Comparison of ENCODE assay signal across 14 mouse cellular contexts in the genomic region with DNA sequence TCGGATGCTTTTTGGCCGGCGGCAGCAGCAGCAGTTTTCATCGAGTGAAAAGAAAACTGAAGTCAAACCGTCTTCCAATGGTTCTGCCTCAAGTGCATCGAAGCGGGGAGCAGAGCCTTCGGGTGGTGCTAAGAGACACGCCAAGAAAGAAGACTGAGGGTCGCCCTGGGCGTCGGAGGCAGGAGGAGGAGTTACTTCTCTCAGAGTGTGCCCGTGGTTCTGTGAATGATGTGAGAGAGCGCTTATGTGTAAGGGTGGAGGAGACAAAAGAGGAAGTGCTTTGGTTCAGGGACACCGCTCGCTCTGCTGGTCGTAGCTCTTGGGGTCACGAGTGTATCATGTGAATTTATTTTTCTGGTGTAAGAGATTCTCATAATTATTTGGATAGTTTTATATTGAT. TPM values are rescaled to one million over a fixed set of nuclear protein-coding genes. Genes with fewer than 3 reads are reported as not detected.
A peak's percentile ranks its signal among the peaks of the same experiment; 100 is the strongest.
DNase-seq lines count a peak whose midpoint lies in the region; ATAC-seq and TF ChIP-seq lines count a peak whose summit lies in the region.
"Had no signal": no experiment of that assay in that cellular context is flagged by ENCODE, and none has a peak within 500 bp of the region (broad histone marks: within the 10 kb centered on the region; RNA-seq: fewer than 3 reads in every experiment).

No protein-coding gene starts in this region.

- ATAC-seq in kidney, embryonic 15.5 days (replicated peaks; ENCODE audit: low FRiP score), result no peak
- ATAC-seq in common myeloid progenitor, adult 5-6 weeks (replicated peaks; ENCODE audit: low read depth, poor library complexity, severe bottlenecking), result peak; percentile 100
- ATAC-seq in megakaryocyte, adult 5-6 weeks (ENCODE audit: poor library complexity, severe bottlenecking), result peak; percentile 93
- no peak for ATAC-seq in forebrain, embryonic 15.5 days (replicated peaks)
- ATAC-seq: forebrain, embryonic 13.5 days had no signal

- H3K36me3 ChIP-seq in kidney, embryonic 15.5 days, result no peaks in the 10 kb centered on the region
- H3K36me3 ChIP-seq in E14TG2a.4 (ENCODE audit: insufficient read depth, low read length), result peaks cover 7% of the 10 kb centered on the region; the same call in 1 of the 2 replicates
- H3K36me3 ChIP-seq in forebrain, embryonic 15.5 days, result no peaks in the 10 kb centered on the region

- H3K27ac ChIP-seq in kidney, embryonic 15.5 days, result no peak overlapping the region
- H3K27ac ChIP-seq in forebrain, embryonic 15.5 days (replicated peaks), result no peak overlapping the region
- H3K27ac ChIP-seq: forebrain, embryonic 13.5 days had no signal

- H3K9ac ChIP-seq in kidney, embryonic 15.5 days, result no peak overlapping the region
- no peak overlapping the region for H3K9ac ChIP-seq in forebrain, embryonic 15.5 days (replicated peaks)
- H3K9ac ChIP-seq: forebrain, embryonic 13.5 days; lung, embryonic 14.5 days had no signal

- H3K4me2 ChIP-seq in kidney, embryonic 15.5 days, result 0 out of 2 replicates have a peak overlapping the region, but pooled peaks have one; percentile 20
- H3K4me2 ChIP-seq in forebrain, embryonic 15.5 days (replicated peaks), result no peak overlapping the region
- H3K4me2 ChIP-seq: forebrain, embryonic 13.5 days; lung, embryonic 14.5 days had no signal

- WGBS in kidney, embryonic 15.5 days, result 58% methylated on average over 18 of the region's 18 CpGs
- WGBS in forebrain, embryonic 15.5 days, result 52% methylated on average over 18 of the region's 18 CpGs

- DNase-seq in kidney, postnatal 25 days, result no peak
- DNase-seq in gastrocnemius, adult 8-10 months (ENCODE audit: low spot score in 2 of 2), result no peak
- DNase-seq in cerebellum, adult 8-10 months, result no peak
- DNase-seq: adrenal gland, postnatal 10 days; cerebellum, postnatal 36 days; kidney, adult 9 months; lung, embryonic 14.5 days; thymus, adult 18-20 months had no signal

- no peaks in the 10 kb centered on the region for H3K9me3 ChIP-seq in kidney, embryonic 15.5 days (replicated peaks)
- H3K9me3 ChIP-seq in E14TG2a.4 (ENCODE audit: low read length), result no peaks in the 10 kb centered on the region
- H3K9me3 ChIP-seq in forebrain, embryonic 15.5 days, result no peaks in the 10 kb centered on the region
- H3K9me3 ChIP-seq: forebrain, embryonic 13.5 days had no signal

- H3K4me3 ChIP-seq in kidney, embryonic 15.5 days (replicated peaks), result no peak overlapping the region
- H3K4me3 ChIP-seq in E14TG2a.4 (replicated peaks; ENCODE audit: low read length), result 0 out of 2 replicates have a peak overlapping the region, but pooled peaks have one; percentile 17
- no peak overlapping the region for H3K4me3 ChIP-seq in forebrain, embryonic 15.5 days
- H3K4me3 ChIP-seq: forebrain, embryonic 13.5 days had no signal

- H3K4me1 ChIP-seq in kidney, embryonic 15.5 days, result no peaks in the 10 kb centered on the region
- H3K4me1 ChIP-seq in E14TG2a.4 (replicated peaks; ENCODE audit: low read depth, low read length), result peaks cover 25% of the 10 kb centered on the region
- H3K4me1 ChIP-seq in forebrain, embryonic 15.5 days, result no peaks in the 10 kb centered on the region
- H3K4me1 ChIP-seq: forebrain, embryonic 13.5 days had no signal

- TF ChIP-seq CTCF in E14TG2a.4 (conservative IDR thresholded peaks at IDR 0.05; ENCODE audit: low read length), result no peak

- no peaks in the 10 kb centered on the region for H3K27me3 ChIP-seq in kidney, embryonic 15.5 days
- H3K27me3 ChIP-seq in E14TG2a.4 (ENCODE audit: insufficient read depth, low read length), result no peaks in the 10 kb centered on the region
- no peaks in the 10 kb centered on the region for H3K27me3 ChIP-seq in forebrain, embryonic 15.5 days
- H3K27me3 ChIP-seq: forebrain, embryonic 13.5 days had no signal

RNA-seq across cellular contexts. Expression of a gene that starts 34.1 kb away (rescaled TPM):
- polyA plus RNA-seq in kidney, embryonic 15.5 days (2015; fragmentation: Nextera tagmentation; extraction: Ambion mirVana), result 7.1 and 8.0 TPM in 2 replicates
- total RNA-seq in common myeloid progenitor, adult 5-6 weeks (2017), result 4.2 and 10.5 TPM in 2 replicates
- total RNA-seq in megakaryocyte, adult 5-6 weeks (2015), result 37.6 and 39.2 TPM in 2 replicates
- 15.3 and 18.3 TPM in 2 replicates for total RNA-seq in megakaryocyte, adult 5-6 weeks (2017)
- total RNA-seq in gastrocnemius, adult 8-10 months (2022), result 10 to 100 TPM; 56.5 to 89.2 (median 63.7) TPM
- polyA plus RNA-seq in forebrain, embryonic 15.5 days (2015; fragmentation: Nextera tagmentation; extraction: Ambion mirVana), result 5.6 and 6.7 TPM in 2 replicates

Comparison
In these comparisons a context has a peak if more than half of its experiments do, and no peak if none do; other contexts are left out.
1. ATAC-seq: peak in common myeloid progenitor, adult 5-6 weeks (single experiment) and megakaryocyte, adult 5-6 weeks (single experiment); none in kidney, embryonic 15.5 days (single experiment) and forebrain, embryonic 15.5 days (single experiment).